Mouse (Mus musculus) heart, embryonic 15.5 days (tissue): ENCODE results near the gene Ccdc144b. TPM values are rescaled to one million over a fixed set of nuclear protein-coding genes. Genes with fewer than 3 reads are reported as not detected.

ENCODE experiments used
- ATAC-seq: fragments of 200-750 bp; cut with Nextera tagmentation; replicated peaks from 2 replicates; pipeline ENCODE4 v1.8.0; 2017; ENCODE audit warnings: low read depth, moderate TSS enrichment; ENCODE audit not compliant: insufficient number of reproducible peaks, insufficient read depth, low FRiP score
- H3K27ac ChIP-seq: fragments of 300-500 bp; sonication (generic); 2 replicates; pipeline ENCODE4 v1.5.1; 2015; ENCODE audit warnings: mild to moderate bottlenecking, inconsistent platforms
- H3K27me3 ChIP-seq: fragments of 300-500 bp; sonication (generic); 2 replicates; pipeline ENCODE4 v1.6.1; 2015; ENCODE audit warnings: inconsistent platforms
- H3K36me3 ChIP-seq: fragments of 300-500 bp; sonication (generic); 2 replicates; pipeline ENCODE4 v1.6.1; 2015; ENCODE audit warnings: mild to moderate bottlenecking, inconsistent platforms
- H3K4me1 ChIP-seq: fragments of 300-500 bp; sonication (generic); replicated peaks from 2 replicates; pipeline ENCODE4 v1.6.1; 2015; ENCODE audit warnings: inconsistent platforms
- H3K4me2 ChIP-seq: fragments of 300-500 bp; sonication (generic); 2 replicates; pipeline ENCODE4 v1.6.1; 2015; ENCODE audit warnings: inconsistent platforms, mild to moderate bottlenecking, moderate library complexity
- H3K4me3 ChIP-seq: fragments of 300-500 bp; sonication (generic); 2 replicates; pipeline ENCODE4 v1.5.1; 2015; ENCODE audit warnings: mild to moderate bottlenecking, inconsistent platforms
- H3K9ac ChIP-seq: fragments of 300-500 bp; sonication (generic); 2 replicates; pipeline ENCODE4 v1.6.1; 2015; ENCODE audit warnings: mild to moderate bottlenecking, inconsistent platforms
- H3K9me3 ChIP-seq: fragments of 300-500 bp; sonication (generic); replicated peaks from 2 replicates; pipeline ENCODE4 v1.6.1; 2016; ENCODE audit warnings: inconsistent platforms
- WGBS: fragments of 180-500 bp; shearing (Covaris S2); methylation state at CpG from one replicate; pipeline ENCODE4 v1.1.7; 2015; ENCODE audit warnings: mixed read lengths; 5-methylcytosine and 5-hydroxymethylcytosine counted together
- polyA plus RNA-seq: library from polyadenylated mRNA; unstranded; fragments of >200 nt; fragmentation: Nextera tagmentation; extraction: Ambion mirVana; gene quantifications from 2 replicates; pipeline ENCODE4 v1.2.1, GENCODE M21; 2015

Ccdc144b gene
- polyA plus RNA-seq, 1 experiment from 2014 or later = 0.08 TPM

- H3K36me3 ChIP-seq = peaks cover 26% of the 10 kb centered on the region
- WGBS = 90% methylated on average over 4 of the region's 4 CpGs
- H3K9me3 ChIP-seq = no peaks in the 10 kb centered on the region
Measured at GRCm38 (mm10) chr3:36070436-36070835, 17.1 kb upstream of the Ccdc144b start.

GRCm38 (mm10) chr3:36067731-36068130 is 14.4 kb upstream of the Ccdc144b start:
- Histone ChIP-seq H3K4me1 (peaks cover 15% of the 10 kb centered on the region), H3K27me3 (peaks cover 5% of the 10 kb centered on the region), H3K9me3 (no peaks in the 10 kb centered on the region), H3K27ac (no peak overlapping the region), H3K9ac (no peak overlapping the region), H3K4me3 (no peak overlapping the region), H3K36me3 (peaks cover 7% of the 10 kb centered on the region), H3K4me2 (no peak overlapping the region)
- WGBS = 88% methylated on average over 6 of the region's 6 CpGs
- no peak for ATAC-seq

More at GRCm38 (mm10) chr3:36070436-36070835, 17.1 kb upstream of the Ccdc144b start:
- Histone ChIP-seq H3K4me1 (peaks cover 15% of the 10 kb centered on the region), H3K4me3 (no peak overlapping the region), H3K27me3 (no peaks in the 10 kb centered on the region), H3K9ac (no peak overlapping the region), H3K27ac (no peak overlapping the region), H3K4me2 (no peak overlapping the region)
- ATAC-seq = no peak

GRCm38 (mm10) chr3:36065843-36066651 is 12.7 kb upstream of the Ccdc144b start, which contains the start of gene Acad9:
Gene Acad9, plus strand, starts transcription at chr3:36065979.
- peaks cover 15% of the 10 kb centered on the region for H3K4me1 ChIP-seq
- peaks cover 3% of the 10 kb centered on the region; the same call in 1 of the 2 replicates for H3K36me3 ChIP-seq
- peak within 1 kb of the TSS; percentile 91 for H3K9ac ChIP-seq
- H3K27ac ChIP-seq = peak within 1 kb of the TSS; percentile 81
- H3K27me3 ChIP-seq = peaks cover 14% of the 10 kb centered on the region
- H3K4me2 ChIP-seq = peak within 1 kb of the TSS; percentile 72
- under 1% methylated on average over 49 of the region's 49 CpGs for WGBS
- H3K9me3 ChIP-seq = no peaks in the 10 kb centered on the region
- ATAC-seq = peak; percentile 95
- peak within 1 kb of the TSS; percentile 93 for H3K4me3 ChIP-seq

- Histone ChIP-seq H3K9ac (no peak overlapping the region), H3K27me3 (peaks cover 16% of the 10 kb centered on the region), H3K27ac (no peak overlapping the region), H3K36me3 (no peaks in the 10 kb centered on the region), H3K9me3 (no peaks in the 10 kb centered on the region), H3K4me3 (peak overlapping the region; percentile 93), H3K4me2 (peak overlapping the region; percentile 72), H3K4me1 (peaks cover 15% of the 10 kb centered on the region)
- 93% methylated on average over 2 of the region's 2 CpGs for WGBS
- no peak for ATAC-seq
Measured at GRCm38 (mm10) chr3:36065166-36065565, 11.8 kb upstream of the Ccdc144b start.

GRCm38 (mm10) chr3:36064592-36065061 is 11.3 kb upstream of the Ccdc144b start:
- Histone ChIP-seq H3K9ac (no peak overlapping the region), H3K27me3 (peaks cover 16% of the 10 kb centered on the region), H3K9me3 (no peaks in the 10 kb centered on the region), H3K4me1 (peaks cover 15% of the 10 kb centered on the region), H3K4me3 (no peak overlapping the region), H3K4me2 (no peak overlapping the region), H3K36me3 (no peaks in the 10 kb centered on the region), H3K27ac (no peak overlapping the region)
- ATAC-seq = no peak
- 96% methylated on average over 1 of the region's 1 CpGs for WGBS

- Histone ChIP-seq H3K27me3 (peaks cover 16% of the 10 kb centered on the region), H3K4me1 (no peaks in the 10 kb centered on the region), H3K9ac (no peak overlapping the region), H3K36me3 (no peaks in the 10 kb centered on the region), H3K4me2 (no peak overlapping the region), H3K27ac (no peak overlapping the region), H3K9me3 (no peaks in the 10 kb centered on the region), H3K4me3 (no peak overlapping the region)
- no peak for ATAC-seq
- WGBS = 30% methylated on average over 8 of the region's 8 CpGs
Measured at GRCm38 (mm10) chr3:36060096-36060850, 6.9 kb upstream of the Ccdc144b start.

- Histone ChIP-seq H3K4me3 (no peak overlapping the region), H3K9me3 (no peaks in the 10 kb centered on the region), H3K9ac (no peak overlapping the region), H3K27ac (no peak overlapping the region), H3K36me3 (no peaks in the 10 kb centered on the region), H3K4me2 (no peak overlapping the region), H3K4me1 (no peaks in the 10 kb centered on the region), H3K27me3 (no peaks in the 10 kb centered on the region)
- ATAC-seq = no peak
- WGBS = 56% methylated on average over 1 of the region's 1 CpGs
Measured at GRCm38 (mm10) chr3:36049106-36049505, 4.2 kb downstream of the Ccdc144b start.

- no peaks in the 10 kb centered on the region for H3K27me3 ChIP-seq
- no peak overlapping the region for H3K4me2 ChIP-seq
- H3K9ac ChIP-seq = no peak overlapping the region
- H3K9me3 ChIP-seq = no peaks in the 10 kb centered on the region
- WGBS = 65% methylated on average over 4 of the region's 4 CpGs
- no peaks in the 10 kb centered on the region for H3K4me1 ChIP-seq
- H3K4me3 ChIP-seq = no peak overlapping the region
- no peaks in the 10 kb centered on the region for H3K36me3 ChIP-seq
- ATAC-seq = no peak
- no peak overlapping the region for H3K27ac ChIP-seq
Measured at GRCm38 (mm10) chr3:36045086-36045485, 8.3 kb downstream of the Ccdc144b start.

- ATAC-seq = no peak
- no peaks in the 10 kb centered on the region for H3K36me3 ChIP-seq
- no peak overlapping the region for H3K9ac ChIP-seq
- H3K27me3 ChIP-seq = no peaks in the 10 kb centered on the region
- no peak overlapping the region for H3K27ac ChIP-seq
- no peak overlapping the region for H3K4me2 ChIP-seq
- H3K4me3 ChIP-seq = no peak overlapping the region
- no peaks in the 10 kb centered on the region for H3K9me3 ChIP-seq
- no peaks in the 10 kb centered on the region for H3K4me1 ChIP-seq
Measured at GRCm38 (mm10) chr3:36044520-36044919, 8.8 kb downstream of the Ccdc144b start.

- WGBS = 22% methylated on average over 6 of the region's 6 CpGs
- H3K36me3 ChIP-seq = no peaks in the 10 kb centered on the region
- H3K4me3 ChIP-seq = no peak overlapping the region
- H3K27me3 ChIP-seq = no peaks in the 10 kb centered on the region
- H3K9me3 ChIP-seq = no peaks in the 10 kb centered on the region
- ATAC-seq = no peak
- H3K4me2 ChIP-seq = peak overlapping the region; percentile 33
- H3K27ac ChIP-seq = peak overlapping the region; percentile 68
- H3K9ac ChIP-seq = no peak overlapping the region
- 0 out of 2 replicates have a peak, but pooled peaks cover 2% of the 10 kb centered on the region for H3K4me1 ChIP-seq
Measured at GRCm38 (mm10) chr3:36031740-36032510, 21.4 kb downstream of the Ccdc144b start.

GRCm38 (mm10) chr3:36029993-36030392 is 23.4 kb downstream of the Ccdc144b start:
- Histone ChIP-seq H3K4me2 (no peak overlapping the region), H3K27me3 (no peaks in the 10 kb centered on the region), H3K9ac (no peak overlapping the region), H3K36me3 (no peaks in the 10 kb centered on the region), H3K9me3 (no peaks in the 10 kb centered on the region), H3K4me3 (no peak overlapping the region), H3K4me1 (0 out of 2 replicates have a peak, but pooled peaks cover 2% of the 10 kb centered on the region), H3K27ac (no peak overlapping the region)
- 81% methylated on average over 4 of the region's 4 CpGs for WGBS
- no peak for ATAC-seq
